Mouse (Mus musculus) E14TG2a.4 (cell line): ENCODE measurements around the gene Foxp1.

ENCODE experiments used
- H3K27me3 ChIP-seq: 2 replicates; pipeline ENCODE4 v1.6.1; 2014; ENCODE audit warnings: low read length, control low read depth; ENCODE audit not compliant: insufficient read depth
- H3K36me3 ChIP-seq: 2 replicates; pipeline ENCODE4 v1.6.1; 2014; ENCODE audit warnings: low read length, control low read depth; ENCODE audit not compliant: insufficient read depth
- H3K4me1 ChIP-seq: replicated peaks from 2 replicates; pipeline ENCODE4 v1.6.1; 2014; ENCODE audit warnings: low read depth, low read length, control low read depth
- H3K4me3 ChIP-seq: replicated peaks from 2 replicates; pipeline ENCODE4 v1.5.1; 2014; ENCODE audit warnings: mild to moderate bottlenecking, low read length
- H3K9me3 ChIP-seq: 2 replicates; pipeline ENCODE4 v1.6.1; 2014; ENCODE audit warnings: low read length, control low read depth
- CTCF ChIP-seq: conservative IDR thresholded peaks from 2 replicates; pipeline ENCODE4 v1.5.1; 2014; ENCODE audit warnings: low read length
- NANOG ChIP-seq: IDR thresholded peaks from 2 replicates; pipeline ENCODE4 v1.6.1; 2014; ENCODE audit warnings: borderline replicate concordance, low read length, mixed read lengths
- POU5F1 ChIP-seq: IDR thresholded peaks from 2 replicates; pipeline ENCODE4 v1.6.1; 2014; ENCODE audit warnings: low read length, borderline replicate concordance

Foxp1 gene

DNA sequence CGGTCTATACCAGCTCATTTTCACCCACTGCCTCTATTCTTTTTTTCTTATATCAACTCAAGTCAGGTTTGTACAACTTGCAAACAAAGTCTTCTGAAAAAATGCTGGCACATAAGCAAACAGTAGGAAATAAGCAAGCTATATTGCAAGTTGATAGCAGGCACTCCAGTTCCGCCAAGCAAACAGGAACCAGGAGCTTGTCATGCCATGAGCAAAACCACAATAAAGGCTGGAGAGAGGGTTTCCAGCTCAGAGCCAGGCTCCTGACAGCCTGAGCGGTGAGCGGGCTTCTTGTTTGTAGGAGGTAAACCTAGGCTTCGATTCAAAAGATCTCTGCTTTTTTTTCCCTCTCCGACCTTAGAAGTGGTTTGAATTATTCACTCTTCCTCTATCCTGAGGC is 546.6 kb downstream of the Foxp1 start:
- H3K4me1 ChIP-seq = peaks cover 28% of the 10 kb centered on the region
- no peaks in the 10 kb centered on the region for H3K9me3 ChIP-seq
- peaks cover 71% of the 10 kb centered on the region for H3K36me3 ChIP-seq
- TF ChIP-seq NANOG (no peak), POU5F1 (no peak), CTCF (no peak)
- H3K4me3 ChIP-seq = no peak overlapping the region
- no peaks in the 10 kb centered on the region for H3K27me3 ChIP-seq

DNA sequence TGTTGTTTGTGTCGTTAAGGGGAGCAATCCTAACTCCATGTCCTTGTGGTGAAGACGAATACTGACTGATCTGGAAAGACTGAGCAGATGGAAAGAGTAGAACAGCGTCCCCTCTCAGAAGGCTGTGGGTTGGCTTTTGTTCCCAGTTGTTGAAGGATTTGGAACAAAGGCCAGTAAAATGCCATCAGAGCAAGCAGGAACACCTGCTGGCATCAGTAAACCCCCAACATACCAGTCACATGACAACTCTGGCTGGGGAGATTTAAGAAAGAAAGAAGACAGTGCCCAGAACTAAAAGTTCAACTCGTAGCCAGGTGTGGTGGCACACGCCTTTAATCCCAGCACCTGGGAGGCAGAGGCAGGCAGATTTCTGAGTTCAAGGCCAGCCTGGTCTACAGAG is 549.1 kb downstream of the Foxp1 start:
- Histone ChIP-seq H3K36me3 (peaks cover 83% of the 10 kb centered on the region), H3K27me3 (no peaks in the 10 kb centered on the region), H3K4me1 (peaks cover 27% of the 10 kb centered on the region), H3K4me3 (no peak overlapping the region), H3K9me3 (no peaks in the 10 kb centered on the region)
- TF ChIP-seq NANOG (no peak), CTCF (no peak), POU5F1 (no peak)

DNA sequence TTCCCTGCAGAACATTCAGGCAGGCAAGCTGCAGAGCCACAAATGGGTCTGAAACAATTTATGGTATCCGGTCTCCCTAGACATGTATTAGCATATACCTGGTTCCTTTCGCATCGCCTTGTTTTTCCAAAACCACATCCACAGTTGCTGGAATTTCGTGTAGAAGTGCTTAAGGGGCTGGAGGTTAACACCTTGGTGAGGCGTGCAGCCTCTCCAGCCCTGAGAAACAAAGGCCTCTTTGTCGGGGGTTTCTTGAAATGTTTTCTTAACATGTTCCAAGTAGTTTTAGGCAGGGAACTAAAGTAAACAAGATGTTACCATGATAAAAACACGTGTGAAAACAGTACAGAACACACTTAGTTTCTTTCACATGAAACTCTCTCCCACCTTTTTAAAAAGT is 550.1 kb downstream of the Foxp1 start:
- Histone ChIP-seq H3K4me3 (no peak overlapping the region), H3K9me3 (no peaks in the 10 kb centered on the region), H3K27me3 (no peaks in the 10 kb centered on the region), H3K36me3 (peaks cover 80% of the 10 kb centered on the region), H3K4me1 (peaks cover 27% of the 10 kb centered on the region)
- TF ChIP-seq NANOG (no peak), POU5F1 (no peak), CTCF (no peak)

DNA sequence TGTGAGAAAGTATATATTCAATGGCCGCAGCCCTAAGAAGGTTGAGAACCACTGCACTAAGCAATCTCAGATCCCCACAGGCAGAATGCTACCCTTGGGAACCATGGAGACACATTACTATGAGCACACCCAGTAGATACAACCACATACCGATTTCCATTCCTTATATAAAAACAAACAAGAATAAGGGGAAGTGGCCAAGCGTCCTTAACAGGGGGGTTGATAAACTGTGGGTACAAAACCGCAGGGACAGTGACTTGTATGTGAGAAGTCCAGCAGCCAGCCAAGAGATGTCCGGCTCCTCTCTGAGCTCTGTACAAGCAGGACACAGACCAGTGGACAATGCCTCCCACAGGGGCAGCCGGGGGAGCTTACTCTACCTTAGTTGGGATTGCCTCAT is 563.2 kb downstream of the Foxp1 start:
- H3K9me3 ChIP-seq = no peaks in the 10 kb centered on the region
- no peak overlapping the region for H3K4me3 ChIP-seq
- TF ChIP-seq POU5F1 (no peak), CTCF (no peak), NANOG (no peak)
- H3K36me3 ChIP-seq = peaks cover 70% of the 10 kb centered on the region
- peaks cover 7% of the 10 kb centered on the region for H3K4me1 ChIP-seq
- no peaks in the 10 kb centered on the region for H3K27me3 ChIP-seq

DNA sequence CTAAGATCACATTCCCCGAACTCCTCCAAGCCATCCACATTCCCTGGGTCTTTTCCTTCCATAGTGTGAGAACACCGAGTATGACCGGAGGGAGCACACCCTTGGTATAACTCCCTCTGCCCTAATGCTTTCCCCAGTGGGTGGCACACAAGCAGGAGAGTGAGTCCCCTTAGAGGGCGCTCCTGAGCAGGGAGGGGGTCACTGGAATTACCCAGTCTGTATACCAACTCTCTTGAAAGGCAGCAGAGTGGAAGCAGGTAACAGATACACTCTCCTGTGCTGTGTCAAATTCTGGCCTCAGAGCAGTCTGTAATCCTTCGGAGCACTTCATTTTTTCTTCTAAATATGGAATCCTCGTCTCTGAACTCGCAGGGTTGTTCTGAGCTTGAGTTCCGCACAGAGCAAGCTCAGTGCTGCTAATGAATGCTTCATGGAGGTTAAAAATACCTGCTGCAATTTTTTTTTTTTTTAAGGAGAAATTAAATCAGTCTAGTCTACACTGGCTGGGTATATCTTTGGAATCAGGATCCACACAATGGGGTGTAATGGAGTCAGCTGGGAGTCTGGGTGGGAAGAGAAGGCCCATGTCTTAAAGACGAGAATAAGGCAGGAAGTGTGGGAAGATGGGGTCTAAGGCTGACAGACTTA is 565.9 kb downstream of the Foxp1 start:
- Histone ChIP-seq H3K27me3 (no peaks in the 10 kb centered on the region), H3K36me3 (peaks cover 67% of the 10 kb centered on the region), H3K9me3 (no peaks in the 10 kb centered on the region), H3K4me3 (no peak overlapping the region), H3K4me1 (peaks cover 7% of the 10 kb centered on the region)
- no peak for TF ChIP-seq POU5F1
- TF ChIP-seq CTCF = peak; percentile 34

DNA sequence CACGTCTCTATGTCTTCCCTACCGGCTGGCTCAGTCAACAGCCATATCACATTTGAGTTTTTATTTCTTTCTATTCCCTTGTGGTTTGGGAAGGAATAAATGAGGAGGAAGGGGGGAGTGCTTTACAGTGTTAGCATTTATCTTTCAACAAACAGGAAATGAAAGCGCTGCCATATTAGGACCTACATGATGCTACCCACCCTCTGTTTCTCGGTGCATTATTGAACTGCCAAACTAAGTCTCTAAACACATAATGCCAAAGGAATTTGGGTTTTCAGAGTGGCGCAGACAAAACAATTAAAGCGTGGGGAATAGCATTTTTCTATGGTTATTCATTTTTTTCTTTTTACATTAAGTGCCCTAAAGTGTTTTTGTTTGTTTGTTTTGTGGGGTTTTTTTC is 566.8 kb downstream of the Foxp1 start:
- Histone ChIP-seq H3K4me3 (no peak overlapping the region), H3K36me3 (peaks cover 68% of the 10 kb centered on the region), H3K27me3 (no peaks in the 10 kb centered on the region), H3K4me1 (peaks cover 7% of the 10 kb centered on the region), H3K9me3 (no peaks in the 10 kb centered on the region)
- TF ChIP-seq NANOG (no peak), CTCF (no peak), POU5F1 (no peak)

DNA sequence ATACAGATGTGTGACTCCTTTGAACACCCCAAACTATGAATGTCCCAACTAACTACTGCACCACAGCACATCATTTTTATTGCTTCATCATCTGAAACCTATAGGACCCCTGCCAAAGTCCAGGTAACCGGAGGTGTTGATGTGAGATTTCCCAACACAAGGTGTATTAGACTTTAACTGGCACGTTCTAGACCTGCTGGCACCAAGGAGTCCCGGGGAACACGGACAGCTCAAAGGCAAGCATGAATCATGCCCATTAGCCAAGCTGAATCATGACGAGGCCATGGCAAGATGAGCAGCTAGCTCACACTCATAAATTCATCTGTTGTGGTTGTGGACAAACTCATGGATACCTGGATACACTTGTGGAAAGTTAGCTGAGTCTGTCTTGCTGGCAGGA is 568.1 kb downstream of the Foxp1 start:
- Histone ChIP-seq H3K36me3 (peaks cover 76% of the 10 kb centered on the region), H3K4me1 (peaks cover 12% of the 10 kb centered on the region), H3K9me3 (no peaks in the 10 kb centered on the region), H3K4me3 (no peak overlapping the region), H3K27me3 (no peaks in the 10 kb centered on the region)
- TF ChIP-seq CTCF (no peak), NANOG (no peak), POU5F1 (no peak)

DNA sequence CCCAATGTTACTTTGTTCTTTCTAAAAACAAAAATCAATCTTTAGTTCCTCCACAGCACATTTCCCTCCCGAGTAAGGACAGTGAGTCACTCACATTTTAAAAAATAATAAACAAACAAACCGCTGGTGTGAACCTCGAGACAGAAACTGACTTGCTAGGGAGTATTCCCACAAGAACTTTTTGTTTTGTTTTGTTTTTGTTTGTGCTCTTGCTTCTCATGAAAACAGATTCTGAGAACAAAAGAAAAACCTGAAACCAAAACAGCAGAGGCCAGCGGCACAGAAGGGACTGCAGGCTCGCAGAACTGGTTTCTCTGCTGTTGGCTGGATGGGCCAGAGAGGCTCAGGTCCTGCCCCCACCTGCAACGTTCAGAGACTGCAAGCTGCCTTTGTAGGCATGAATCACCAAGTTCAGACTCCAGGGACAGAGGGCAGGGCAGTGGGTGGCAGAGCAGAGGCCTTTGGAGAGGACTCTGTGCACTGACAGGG is 572.8 kb downstream of the Foxp1 start:
- no peaks in the 10 kb centered on the region for H3K9me3 ChIP-seq
- H3K4me1 ChIP-seq = 0 out of 2 replicates have a peak, but pooled peaks cover 6% of the 10 kb centered on the region
- peaks cover 96% of the 10 kb centered on the region for H3K36me3 ChIP-seq
- H3K4me3 ChIP-seq = no peak overlapping the region
- TF ChIP-seq NANOG (no peak), POU5F1 (no peak), CTCF (no peak)
- H3K27me3 ChIP-seq = no peaks in the 10 kb centered on the region

DNA sequence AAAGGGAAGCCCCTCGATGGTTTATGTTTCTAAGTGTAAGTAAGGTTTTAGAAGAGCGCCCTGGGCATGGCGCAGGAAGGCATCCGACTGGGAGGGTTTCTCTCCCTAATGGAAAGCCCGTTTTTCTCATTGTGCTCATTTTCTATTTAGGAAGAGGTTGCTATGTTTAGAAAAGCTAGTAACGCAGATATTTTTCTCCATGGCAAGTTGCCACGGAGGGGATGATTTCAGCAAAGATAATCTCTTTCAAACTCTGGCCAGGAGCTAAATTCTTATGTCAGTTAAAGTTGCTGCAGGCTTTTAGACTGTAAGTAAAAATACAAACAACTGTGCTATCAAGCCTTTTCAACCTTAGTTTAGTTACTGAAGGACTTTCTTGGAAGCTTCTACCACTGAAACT is 573.2 kb downstream of the Foxp1 start:
- Histone ChIP-seq H3K27me3 (no peaks in the 10 kb centered on the region), H3K9me3 (no peaks in the 10 kb centered on the region), H3K36me3 (peaks cover 96% of the 10 kb centered on the region), H3K4me3 (no peak overlapping the region), H3K4me1 (0 out of 2 replicates have a peak, but pooled peaks cover 6% of the 10 kb centered on the region)
- TF ChIP-seq NANOG (no peak), POU5F1 (no peak), CTCF (no peak)
